Mouse (Mus musculus) C2C12 (cell line): ENCODE measurements around the gene Vmn1r223.
"Not testable (repeated sequence)": the region's sequence is repeated elsewhere in the genome, so short reads cannot be mapped to it uniquely, and the experiment has no call there.

Source experiments
- CEBPB ChIP-seq: IDR thresholded peaks from one replicate; pipeline ENCODE4 v1.6.1; 2011; ENCODE audit warnings: low read depth, mild to moderate bottlenecking, control low read depth, moderate library complexity
- CTCF ChIP-seq: IDR thresholded peaks from one replicate; pipeline ENCODE4 v1.5.1; 2011; ENCODE audit not compliant: control insufficient read depth, insufficient read depth, insufficient read length
- MAX ChIP-seq: IDR thresholded peaks from one replicate; pipeline ENCODE4 v1.6.1; 2011; ENCODE audit warnings: mild to moderate bottlenecking, control low read depth
- MYOD1 ChIP-seq: IDR thresholded peaks from one replicate; pipeline ENCODE4 v1.6.1; 2011; ENCODE audit warnings: low read depth; ENCODE audit not compliant: control insufficient read depth, insufficient read length
- MYOG ChIP-seq: IDR thresholded peaks from one replicate; pipeline ENCODE4 v1.6.1; 2011; ENCODE audit not compliant: control insufficient read depth, insufficient read length; ENCODE audit errors: extremely low read depth
- USF1 ChIP-seq: IDR thresholded peaks from one replicate; pipeline ENCODE4 v1.6.1; 2011; ENCODE audit warnings: low read depth, mild to moderate bottlenecking, control low read depth, moderate library complexity

GRCm38 (mm10) chr13:23213827-23214226 lies 33.1 kb upstream of the Vmn1r223 start, which contains the start of gene Vmn1r221:
- not testable (repeated sequence) for TF ChIP-seq CTCF, MAX, MYOD1, CEBPB, USF1, MYOG
